Mouse (Mus musculus) cerebellum, postnatal 36 days (tissue): ENCODE measurements around the gene Trak2.
"Not testable (repeated sequence)": the region's sequence is repeated elsewhere in the genome, so short reads cannot be mapped to it uniquely, and the experiment has no call there.

ENCODE experiments used
- DNase-seq, 2 experiments: peaks; one replicate each; pipeline ENCODE4 v3.0.0; 2021 to 2022; ENCODE audit warnings: mixed read lengths in 2 of 2

Gene Trak2

DNA sequence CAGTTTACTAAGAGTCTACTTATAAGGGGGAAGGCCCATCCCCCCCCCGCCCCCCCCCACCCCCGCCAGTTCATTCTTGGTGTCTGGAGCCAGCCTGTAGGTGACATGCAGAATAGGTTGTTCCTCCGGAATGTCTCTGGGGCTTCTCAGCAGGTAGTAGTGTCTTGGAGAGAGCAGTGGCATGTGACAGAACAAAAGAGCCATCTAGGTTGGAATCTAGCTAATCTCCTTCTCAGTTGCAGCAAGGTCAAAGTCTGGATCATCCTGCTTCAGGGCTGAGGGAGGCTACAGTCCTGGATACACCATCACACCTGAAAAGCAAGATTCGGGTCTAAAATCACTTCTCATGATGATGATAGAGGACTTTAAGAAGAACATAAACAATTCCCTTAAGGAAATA is 87.6 kb downstream of the Trak2 start:
- DNase-seq: no peak

DNA sequence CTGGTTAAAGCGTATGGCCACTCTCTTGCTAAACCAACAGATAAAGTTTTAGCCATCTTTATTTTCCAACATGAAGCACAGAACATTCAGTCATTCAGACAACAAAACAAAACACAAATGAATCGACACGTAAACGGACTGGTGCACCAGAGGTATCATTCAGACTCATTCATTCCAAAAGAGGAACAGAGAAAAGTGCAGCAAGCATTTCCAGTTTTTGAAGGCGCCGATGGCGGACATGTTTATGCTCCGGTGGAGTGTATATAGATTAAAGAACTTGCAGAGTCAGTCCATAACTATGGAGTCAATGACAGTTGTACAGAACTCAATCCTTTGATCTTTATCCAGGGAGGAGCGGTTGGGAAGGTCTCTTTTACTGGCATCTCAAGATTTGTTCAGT is 90.0 kb downstream of the Trak2 start:
- DNase-seq: not testable (repeated sequence)

DNA sequence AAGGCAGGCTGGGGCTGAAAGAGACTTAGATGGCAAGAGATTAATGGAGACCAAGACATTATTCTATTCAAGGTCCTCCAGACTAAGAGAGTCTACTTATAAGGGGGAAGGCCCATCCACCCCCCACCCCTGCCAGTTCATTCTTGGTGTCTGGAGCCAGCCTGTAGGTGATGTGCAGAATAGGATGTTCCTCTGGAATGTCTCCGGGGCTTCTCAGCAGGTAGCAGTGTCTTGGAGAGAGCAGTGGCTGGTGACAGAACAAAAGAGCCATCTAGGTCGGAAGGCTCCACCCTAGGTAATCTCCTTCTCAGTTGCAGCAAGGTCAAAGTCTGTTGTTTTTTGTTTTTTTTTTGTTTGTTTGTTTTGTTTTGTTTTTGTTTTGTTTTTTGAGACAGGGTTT is 93.9 kb downstream of the Trak2 start:
- not testable (repeated sequence) for DNase-seq

DNA sequence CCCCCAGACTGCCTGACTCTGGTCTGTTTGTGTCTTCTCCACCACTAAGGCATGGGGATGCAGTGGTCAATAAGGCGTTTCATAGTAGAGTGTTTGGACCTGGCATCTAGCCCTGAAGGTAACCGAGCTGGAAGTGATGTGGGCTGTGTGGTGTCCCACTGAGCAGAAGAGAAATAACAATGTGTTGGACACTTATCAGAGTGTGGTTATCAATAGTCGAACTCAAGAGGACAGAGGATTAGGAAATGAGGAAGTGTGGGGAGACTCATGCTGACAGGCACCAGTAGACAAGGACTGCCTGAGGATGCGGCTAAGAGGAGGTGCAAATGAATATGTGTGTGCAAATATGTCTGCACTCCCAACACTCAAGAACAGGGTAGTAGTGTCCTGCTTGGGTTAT is 96.7 kb downstream of the Trak2 start:
- not testable (repeated sequence) for DNase-seq

DNA sequence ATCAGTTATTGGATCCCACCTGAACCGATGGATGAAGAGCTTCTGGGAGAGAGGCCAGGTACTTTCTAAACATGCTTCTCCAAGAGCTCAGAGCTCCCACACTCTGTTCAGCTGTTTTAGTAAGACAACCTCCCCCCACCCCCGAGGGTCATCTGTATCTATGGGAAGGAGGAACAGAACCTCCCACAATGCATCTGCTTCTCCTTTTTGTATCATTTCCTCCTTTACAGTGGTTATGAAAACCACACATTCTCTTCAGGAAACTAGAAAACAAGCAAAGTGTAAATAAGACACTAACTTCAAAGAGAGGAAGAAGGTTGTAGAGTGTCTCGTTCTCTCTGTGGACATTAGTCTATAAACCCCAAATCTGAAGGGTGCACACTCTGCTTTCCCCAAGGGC is 112.6 kb downstream of the Trak2 start:
- not testable (repeated sequence) for DNase-seq

DNA sequence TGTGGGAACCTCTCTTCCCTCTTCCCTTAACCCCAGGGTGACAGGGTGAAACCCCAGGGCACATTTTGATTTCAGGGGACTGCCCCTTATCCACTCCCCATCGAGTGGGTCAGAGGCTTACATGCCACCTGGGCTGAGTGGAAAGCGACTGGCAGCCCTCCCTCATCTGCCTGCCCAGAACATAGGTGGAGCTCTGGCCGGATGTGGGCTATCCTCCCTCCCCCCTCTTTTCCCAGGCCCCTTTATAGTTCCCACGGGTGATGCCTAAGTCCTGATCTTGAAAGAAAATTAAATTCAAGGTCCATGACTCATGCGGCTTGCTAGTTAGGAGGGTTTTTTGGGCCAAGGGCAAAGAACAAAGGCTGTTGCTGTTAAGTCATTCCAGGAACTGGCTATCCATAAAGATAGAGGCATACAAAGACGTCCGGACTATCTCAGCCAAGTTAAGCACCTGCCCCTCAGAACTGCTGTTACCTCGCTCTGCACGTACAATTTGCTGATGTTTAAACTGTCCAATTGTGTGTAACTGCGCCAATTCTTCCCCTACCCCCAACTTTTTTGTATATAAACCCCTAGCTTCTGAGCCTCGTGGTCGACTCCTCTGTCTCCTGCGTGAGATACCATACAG is 113.4 kb downstream of the Trak2 start:
- DNase-seq: not testable (repeated sequence)

DNA sequence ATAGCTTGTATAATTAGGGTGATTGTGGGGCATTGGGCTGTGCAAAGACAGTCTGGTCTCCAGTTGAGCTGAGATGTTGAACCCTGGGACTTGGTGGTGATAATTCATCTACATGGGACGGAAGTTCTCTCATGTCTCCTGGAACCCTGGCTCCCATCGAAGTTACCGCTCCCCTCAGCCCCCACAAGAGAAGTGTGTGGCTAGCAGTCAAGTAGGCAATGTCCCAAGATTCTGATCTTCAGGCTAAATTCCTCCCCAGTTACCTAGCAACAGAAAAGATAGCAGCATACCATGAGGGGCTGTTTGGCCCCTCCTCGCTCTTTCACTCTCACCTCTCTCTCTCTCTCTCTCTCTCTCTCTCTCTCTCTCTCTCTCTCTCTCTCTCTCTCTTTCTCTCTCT is 114.1 kb downstream of the Trak2 start:
- DNase-seq: not testable (repeated sequence)

DNA sequence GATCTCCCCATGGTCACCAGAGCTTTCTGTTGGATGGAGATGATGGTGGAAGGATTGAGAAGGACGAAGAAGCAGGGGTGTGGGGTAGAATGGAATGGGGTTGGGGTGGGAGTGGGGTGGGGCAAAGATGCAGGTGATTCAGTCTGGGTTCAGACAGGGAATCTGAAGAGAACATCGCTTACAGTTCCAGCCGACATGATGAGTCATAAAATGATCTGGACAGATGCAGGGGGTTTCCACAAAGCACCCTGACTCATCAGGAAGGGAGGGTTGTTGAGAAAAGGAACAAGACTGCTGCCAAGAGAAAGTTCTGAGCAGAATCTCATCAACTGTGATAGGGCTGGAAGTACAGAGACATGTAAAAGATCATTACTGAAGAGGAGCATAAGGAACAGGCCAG is 116.4 kb downstream of the Trak2 start:
- not testable (repeated sequence) for DNase-seq
